Mouse (Mus musculus) lung, postnatal 0 days (tissue): ENCODE data around the gene Fzd9. TPM values are rescaled to one million over a fixed set of nuclear protein-coding genes. Genes with fewer than 3 reads are reported as not detected.

Source experiments
- ATAC-seq: fragments of 200-750 bp; cut with Nextera tagmentation; 2 replicates; pipeline ENCODE4 v1.8.0; 2017; ENCODE audit warnings: moderate library complexity
- DNase-seq: peaks from one replicate; pipeline ENCODE4 v3.0.0-alpha.2; 2016; ENCODE audit warnings: low spot score
- H3K27ac ChIP-seq: fragments of 300-500 bp; sonication (generic); 2 replicates; pipeline ENCODE4 v1.5.1; 2014; ENCODE audit warnings: antibody characterized with exemption, mild to moderate bottlenecking, low read length, mixed read lengths
- H3K27me3 ChIP-seq: fragments of 300-500 bp; sonication (generic); replicated peaks from 2 replicates; pipeline ENCODE4 v1.6.1; 2014; ENCODE audit warnings: low read length, mixed read lengths; ENCODE audit not compliant: insufficient read depth
- H3K36me3 ChIP-seq: fragments of 300-500 bp; sonication (generic); 2 replicates; pipeline ENCODE4 v1.6.1; 2014; ENCODE audit warnings: low read length, mixed read lengths; ENCODE audit not compliant: insufficient read depth
- H3K4me1 ChIP-seq: fragments of 300-500 bp; sonication (generic); 2 replicates; pipeline ENCODE4 v1.6.1; 2014; ENCODE audit warnings: antibody characterized with exemption, low read depth, low read length, mixed read lengths; ENCODE audit not compliant: insufficient read depth
- H3K4me2 ChIP-seq: fragments of 300-500 bp; sonication (generic); replicated peaks from 2 replicates; pipeline ENCODE4 v1.6.1; 2014; ENCODE audit warnings: low read depth, mild to moderate bottlenecking, low read length, moderate library complexity, mixed read lengths
- H3K4me3 ChIP-seq: fragments of 300-500 bp; sonication (generic); 2 replicates; pipeline ENCODE4 v1.5.1; 2014; ENCODE audit warnings: low read depth, low read length
- H3K9ac ChIP-seq: fragments of 300-500 bp; sonication (generic); replicated peaks from 2 replicates; pipeline ENCODE4 v1.6.1; 2014; ENCODE audit warnings: low read depth, mild to moderate bottlenecking
- H3K9me3 ChIP-seq: fragments of 300-500 bp; sonication (generic); 2 replicates; pipeline ENCODE4 v1.6.1; 2016; ENCODE audit warnings: low read length, mixed read lengths
- CTCF ChIP-seq: IDR thresholded peaks from 2 replicates; pipeline ENCODE4 v1.5.1; 2016; ENCODE audit warnings: antibody characterized with exemption, mild to moderate bottlenecking
- EP300 ChIP-seq: IDR thresholded peaks from 2 replicates; pipeline ENCODE4 v1.6.1; 2016; ENCODE audit warnings: antibody characterized with exemption, mild to moderate bottlenecking, control low read depth
- WGBS: fragments of 180-500 bp; shearing (Covaris S2); extraction: QIAGEN DNeasy Blood & Tissue Kit; methylation state at CpG from one replicate; pipeline ENCODE4 v1.1.7; 2014; 5-methylcytosine and 5-hydroxymethylcytosine counted together
- polyA plus RNA-seq: library from polyadenylated mRNA; unstranded; fragments of >200 nt; fragmentation: Nextera tagmentation; extraction: Ambion mirVana; gene quantifications from 2 replicates; pipeline ENCODE4 v1.2.1, GENCODE M21; 2015

The Fzd9 gene
- polyA plus RNA-seq, 1 experiment from 2014 or later, result 0.33 TPM

DNA sequence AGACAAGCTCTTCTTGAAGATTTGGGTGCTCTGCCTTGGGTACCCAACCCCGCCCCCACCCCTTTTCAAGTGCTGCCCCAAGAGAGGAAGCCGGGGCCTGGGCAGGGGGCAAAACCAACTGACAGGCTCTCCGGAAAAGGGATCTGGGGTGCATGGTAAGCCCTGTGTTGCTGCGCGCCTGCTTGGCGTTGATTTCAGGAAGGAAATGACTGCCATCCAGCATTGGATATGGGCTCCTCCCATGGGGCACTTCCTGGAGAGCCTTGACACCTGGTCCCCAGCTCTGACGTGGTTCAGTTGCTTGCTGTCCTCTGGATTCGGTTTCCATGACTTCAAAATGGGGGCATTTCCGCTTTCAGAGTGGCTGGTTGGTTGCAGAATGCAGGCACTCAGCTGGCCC, 13.5 kb upstream of the Fzd9 start:
- no peaks in the 10 kb centered on the region for H3K27me3 ChIP-seq
- H3K4me2 ChIP-seq, result peak overlapping the region; percentile 44
- TF ChIP-seq CTCF, result no peak
- TF ChIP-seq EP300, result peak; percentile 82
- no peaks in the 10 kb centered on the region for H3K36me3 ChIP-seq
- peak overlapping the region; percentile 68 for H3K27ac ChIP-seq
- WGBS, result 23% methylated on average over 9 of the region's 9 CpGs
- H3K9ac ChIP-seq, result 0 out of 2 replicates have a peak overlapping the region, but pooled peaks have one; percentile 36
- peaks cover 4% of the 10 kb centered on the region; the same call in 1 of the 2 replicates for H3K4me1 ChIP-seq
- no peaks in the 10 kb centered on the region for H3K9me3 ChIP-seq
- peak; percentile 89 for ATAC-seq
- 0 out of 2 replicates have a peak overlapping the region, but pooled peaks have one; percentile 2 for H3K4me3 ChIP-seq
- DNase-seq, result peak; percentile 70

- DNase-seq, result peak; percentile 55
- WGBS, result 10% methylated on average over 17 of the region's 17 CpGs
- no peaks in the 10 kb centered on the region for H3K27me3 ChIP-seq
- H3K36me3 ChIP-seq, result no peaks in the 10 kb centered on the region
- ATAC-seq, result peak; percentile 92
- no peaks in the 10 kb centered on the region for H3K9me3 ChIP-seq
- H3K4me1 ChIP-seq, result peaks cover 4% of the 10 kb centered on the region; the same call in 1 of the 2 replicates
- H3K4me3 ChIP-seq, result 0 out of 2 replicates have a peak overlapping the region, but pooled peaks have one; percentile 2
- H3K9ac ChIP-seq, result 0 out of 2 replicates have a peak overlapping the region, but pooled peaks have one; percentile 36
- peak overlapping the region; percentile 68 for H3K27ac ChIP-seq
- H3K4me2 ChIP-seq, result peak overlapping the region; percentile 44
- TF ChIP-seq CTCF, result no peak
- TF ChIP-seq EP300, result no peak
These were observed 13.0 kb upstream of the Fzd9 start for GRCm38 (mm10) chr5:135263866-135264503.

- ATAC-seq, result no peak
- 26% methylated on average over 30 of the region's 30 CpGs for WGBS
These were observed 7.5 kb upstream of the Fzd9 start for GRCm38 (mm10) chr5:135258280-135259150.

GRCm38 (mm10) chr5:135257559-135257958, 6.5 kb upstream of the Fzd9 start:
- 85% methylated on average over 12 of the region's 12 CpGs for WGBS
- H3K9ac ChIP-seq, result no peak overlapping the region
- no peak for ATAC-seq
- no peak for DNase-seq
- no peaks in the 10 kb centered on the region for H3K27me3 ChIP-seq
- no peak overlapping the region for H3K4me2 ChIP-seq
- TF ChIP-seq EP300, result no peak
- TF ChIP-seq CTCF, result 0 out of 2 replicates have a peak, but pooled peaks have one; percentile 15
- no peak overlapping the region for H3K4me3 ChIP-seq
- no peaks in the 10 kb centered on the region; the same call in 1 of the 2 replicates for H3K4me1 ChIP-seq
- no peaks in the 10 kb centered on the region for H3K9me3 ChIP-seq
- no peak overlapping the region for H3K27ac ChIP-seq
- H3K36me3 ChIP-seq, result no peaks in the 10 kb centered on the region

More at GRCm38 (mm10) chr5:135258280-135259150, 7.5 kb upstream of the Fzd9 start:
- TF ChIP-seq EP300 (no peak), CTCF (no peak)
- Histone ChIP-seq H3K4me1 (no peaks in the 10 kb centered on the region; the same call in 1 of the 2 replicates), H3K36me3 (no peaks in the 10 kb centered on the region), H3K4me2 (peak overlapping the region; percentile 44), H3K27me3 (no peaks in the 10 kb centered on the region), H3K9me3 (no peaks in the 10 kb centered on the region), H3K27ac (no peak overlapping the region), H3K4me3 (0 out of 2 replicates have a peak overlapping the region, but pooled peaks have one; percentile 8), H3K9ac (0 out of 2 replicates have a peak overlapping the region, but pooled peaks have one; percentile 8)
- DNase-seq, result no peak

DNA sequence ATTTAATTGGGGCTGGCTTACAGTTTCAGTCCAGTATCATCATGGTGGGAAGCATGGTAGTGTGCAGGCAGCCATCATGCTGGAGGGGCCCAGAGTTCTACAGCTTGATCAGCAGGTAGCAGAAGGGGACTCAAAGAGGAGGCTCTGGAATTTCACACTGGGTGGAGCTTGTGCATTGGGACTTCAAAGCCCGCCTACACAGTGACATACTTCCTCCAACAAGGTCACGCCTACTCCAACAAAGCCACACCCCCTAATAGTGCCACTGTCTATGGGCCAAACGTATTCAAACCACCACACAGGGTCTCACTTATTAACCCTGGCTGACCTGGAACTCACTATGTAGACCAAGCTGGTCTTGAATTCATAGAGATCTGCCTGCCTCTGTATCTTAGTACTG, 5.1 kb upstream of the Fzd9 start:
- no peak overlapping the region for H3K9ac ChIP-seq
- no peak overlapping the region for H3K4me3 ChIP-seq
- TF ChIP-seq CTCF (no peak), EP300 (no peak)
- no peak overlapping the region for H3K27ac ChIP-seq
- DNase-seq (no peak), ATAC-seq (no peak)
- H3K9me3 ChIP-seq, result no peaks in the 10 kb centered on the region
- H3K4me2 ChIP-seq, result no peak overlapping the region
- no peaks in the 10 kb centered on the region for H3K36me3 ChIP-seq
- no peaks in the 10 kb centered on the region for H3K27me3 ChIP-seq
- H3K4me1 ChIP-seq, result no peaks in the 10 kb centered on the region; the same call in 1 of the 2 replicates
- WGBS, result 88% methylated on average over 3 of the region's 3 CpGs
